Mouse (Mus musculus): Measurements from ENCODE around the gene Trmt1.

DNA sequence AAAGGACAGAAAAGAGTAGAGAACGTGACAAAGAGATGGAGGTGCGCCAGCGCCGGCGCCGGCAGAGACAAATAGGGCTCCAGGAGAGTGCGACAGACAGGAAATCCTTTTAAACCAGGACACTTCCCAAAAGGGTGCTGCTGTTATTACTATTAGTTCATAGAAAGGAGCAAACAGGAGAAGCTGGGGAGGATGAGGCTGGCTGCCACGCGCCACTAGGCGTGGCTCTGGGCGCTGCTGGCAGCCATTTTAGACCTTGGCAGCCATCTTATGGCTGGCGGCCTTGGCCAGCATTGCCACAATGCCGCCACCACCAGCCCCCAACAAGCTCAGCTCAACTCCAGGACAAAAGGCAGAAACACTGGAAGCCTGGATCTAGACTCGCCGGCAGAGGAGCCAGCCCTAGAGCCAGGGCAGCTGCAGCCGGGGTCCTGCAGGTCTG is 43.8 kb downstream of the Trmt1 start:
- no peak for TF ChIP-seq CTCF (IDR thresholded peaks at IDR 0.05; ENCODE audit: extremely low read depth, insufficient read depth, low read length)
- no peak for TF ChIP-seq POLR2A (IDR thresholded peaks at IDR 0.05; ENCODE audit: extremely low read depth, insufficient read depth, low read length)
